Mouse (Mus musculus): ENCODE measurements around the gene Stambpl1.

DNA sequence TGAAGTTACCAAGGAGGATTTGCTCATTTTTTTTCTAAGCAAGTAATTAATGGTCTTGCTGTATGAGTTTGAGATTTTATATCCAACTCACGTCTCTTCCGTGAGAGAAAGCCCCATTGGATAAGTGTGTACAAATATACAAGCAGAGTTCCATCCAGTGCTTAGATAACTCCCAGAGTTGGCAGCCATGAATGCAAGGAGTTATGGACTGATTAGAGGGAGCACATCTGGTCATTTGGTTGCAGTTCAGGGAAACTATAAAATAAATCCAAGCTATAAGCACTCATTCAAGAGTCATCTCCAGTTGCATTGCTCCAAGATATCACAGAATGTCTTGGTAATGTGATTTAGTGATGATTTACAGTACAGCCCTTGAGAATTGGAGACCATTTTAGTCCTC, 64.9 kb downstream of the Stambpl1 start:
- no peak for TF ChIP-seq CTCF (IDR thresholded peaks at IDR 0.05; ENCODE audit: low read depth)
- TF ChIP-seq EP300 (IDR thresholded peaks at IDR 0.05; ENCODE audit: low read depth), result no peak
